Mouse (Mus musculus) olfactory bulb, adult 2 months (tissue): ENCODE data around the gene Sirt3.

Source experiments
- CTCF ChIP-seq: fragments of 200-500 bp; IDR thresholded peaks from 2 replicates; pipeline ENCODE4 v1.5.1; 2012; ENCODE audit warnings: low read depth, mild to moderate bottlenecking, low read length, moderate library complexity; ENCODE audit not compliant: insufficient read depth
- POLR2A ChIP-seq: fragments of 200-500 bp; IDR thresholded peaks from 2 replicates; pipeline ENCODE4 v1.6.1; 2012; ENCODE audit warnings: mild to moderate bottlenecking, low read depth, low read length, moderate library complexity; ENCODE audit not compliant: insufficient read depth

- no peak for TF ChIP-seq POLR2A
- peak; percentile 80 for TF ChIP-seq CTCF
These were observed 37.0 kb downstream of the Sirt3 start, which contains the start of gene Scgb1c1 for GRCm38 (mm10) chr7:140844905-140845665.
